Mouse (Mus musculus): ENCODE results near the gene Fam111a.
"Not testable (repeated sequence)": the region's sequence is repeated elsewhere in the genome, so short reads cannot be mapped to it uniquely, and the experiment has no call there.

Fam111a gene

GRCm38 (mm10) chr19:12545440-12545839, at the start of gene Fam111a:
Fam111a (plus strand) TSS chr19:12545740.
- DNase-seq (ENCODE audit: low read depth, low spot score): not testable (repeated sequence)

- DNase-seq (ENCODE audit: low read depth, low spot score): peak; percentile 64
Measured at GRCm38 (mm10) chr19:12496241-12496640, 49.3 kb upstream of the Fam111a start.

GRCm38 (mm10) chr19:12497909-12498308, 47.6 kb upstream of the Fam111a start:
- no peak for DNase-seq (ENCODE audit: low read depth, low spot score)

DNA sequence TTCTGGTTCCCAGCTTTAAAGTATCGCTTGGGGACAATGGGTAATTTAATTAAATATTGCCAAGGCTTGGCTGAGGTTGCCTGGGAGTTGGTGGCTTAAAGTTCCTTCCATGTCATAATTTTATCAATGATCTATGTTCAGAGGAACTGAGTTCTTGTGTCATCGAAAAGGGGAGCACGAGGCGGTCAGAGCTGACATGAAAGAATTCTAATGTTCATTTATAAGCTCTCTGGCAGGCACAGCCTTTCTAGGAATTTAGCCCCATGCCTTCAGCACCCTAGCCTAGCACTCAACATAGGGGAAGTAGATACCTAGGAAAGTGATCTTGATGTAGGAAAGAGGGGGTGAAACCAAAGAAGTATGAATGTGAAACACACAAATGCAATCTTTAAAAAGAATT, 47.2 kb upstream of the Fam111a start:
- no peak for DNase-seq (ENCODE audit: low read depth, low spot score)

- no peak for DNase-seq (ENCODE audit: low read depth, low spot score)
Measured at GRCm38 (mm10) chr19:12498941-12499340, 46.6 kb upstream of the Fam111a start.

DNA sequence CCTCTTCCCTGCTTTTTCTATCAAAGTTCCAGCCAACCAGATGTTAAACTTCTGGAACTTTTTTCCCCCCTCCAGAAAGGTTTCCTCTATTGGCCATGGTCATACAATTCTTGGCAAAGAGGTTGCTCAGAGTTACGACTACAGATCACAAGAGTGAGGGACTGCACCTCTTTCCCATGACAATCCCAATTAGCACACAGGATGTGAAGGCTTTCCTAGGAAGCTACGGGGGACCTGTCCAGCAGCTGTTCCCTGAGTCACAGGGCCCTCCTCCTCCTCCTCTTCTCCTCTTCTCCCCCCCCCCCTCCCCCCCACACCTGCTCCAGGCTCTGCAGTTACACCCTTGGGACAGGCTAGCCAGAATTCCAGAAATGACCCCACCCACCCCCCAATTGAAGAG, 46.1 kb upstream of the Fam111a start:
- DNase-seq (ENCODE audit: low read depth, low spot score): no peak

GRCm38 (mm10) chr19:12500124-12500523, 45.4 kb upstream of the Fam111a start:
- DNase-seq (ENCODE audit: low read depth, low spot score): no peak

- no peak for DNase-seq (ENCODE audit: low read depth, low spot score)
Measured at GRCm38 (mm10) chr19:12500881-12501311, 44.6 kb upstream of the Fam111a start.

DNA sequence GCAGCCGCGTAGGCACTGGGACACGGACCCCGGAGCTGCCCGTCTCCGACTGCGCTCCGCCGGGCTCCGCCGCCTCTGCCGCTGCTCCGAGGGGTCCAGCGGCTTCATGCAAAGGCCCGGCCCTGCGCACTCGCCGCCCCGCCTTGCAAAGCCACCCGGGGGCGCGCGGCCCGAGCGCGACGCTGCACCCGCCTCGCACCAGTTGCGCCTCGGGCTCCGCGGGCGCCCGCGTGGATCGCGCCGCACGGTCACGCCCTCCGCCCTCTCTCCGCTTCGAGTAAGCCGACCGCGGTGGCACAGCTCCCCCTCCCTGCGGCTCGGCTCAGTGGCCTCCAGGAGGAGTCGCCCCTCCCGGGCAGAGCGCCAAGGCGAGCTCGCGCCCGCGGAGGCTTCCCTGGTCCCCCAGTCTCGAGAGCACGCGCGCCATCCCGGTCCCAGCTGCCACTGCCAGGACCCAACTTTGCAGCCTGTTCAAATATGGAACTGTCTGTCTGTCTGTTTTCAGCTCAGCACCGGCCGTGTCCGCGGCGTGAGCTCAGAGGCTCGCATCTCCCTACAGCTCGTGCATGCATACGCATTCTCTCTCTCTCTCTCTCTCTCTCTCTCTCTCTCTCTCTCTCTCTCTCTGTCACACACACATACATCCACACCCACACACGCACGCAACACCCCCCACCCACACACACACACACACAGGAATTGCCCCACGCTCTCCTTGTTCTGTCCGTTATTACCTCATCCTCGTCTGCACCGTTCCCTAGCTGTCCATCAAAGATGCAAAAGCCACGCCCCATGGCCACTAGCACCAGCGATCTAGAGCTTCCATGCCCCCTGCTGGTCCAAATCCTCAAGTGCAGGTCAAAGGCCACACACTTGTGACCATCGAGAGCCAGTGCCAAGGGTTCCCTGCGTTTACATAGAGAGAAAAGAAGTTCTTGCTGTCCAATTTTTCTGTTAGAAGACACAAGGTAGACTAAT, 43.9 kb upstream of the Fam111a start, which contains the start of gene Dtx4:
Gene Dtx4 (minus strand): TSS at position 85 of the 978 bp plus-strand sequence.
- DNase-seq (ENCODE audit: low read depth, low spot score): peak; percentile 89

- no peak for DNase-seq (ENCODE audit: low read depth, low spot score)
Measured at GRCm38 (mm10) chr19:12502756-12503155, 42.8 kb upstream of the Fam111a start.

- no peak for DNase-seq (ENCODE audit: low read depth, low spot score)
Measured at GRCm38 (mm10) chr19:12514621-12515020, 30.9 kb upstream of the Fam111a start.

GRCm38 (mm10) chr19:12517671-12518540, 27.6 kb upstream of the Fam111a start:
- peak; percentile 48 for DNase-seq (ENCODE audit: low read depth, low spot score)

DNA sequence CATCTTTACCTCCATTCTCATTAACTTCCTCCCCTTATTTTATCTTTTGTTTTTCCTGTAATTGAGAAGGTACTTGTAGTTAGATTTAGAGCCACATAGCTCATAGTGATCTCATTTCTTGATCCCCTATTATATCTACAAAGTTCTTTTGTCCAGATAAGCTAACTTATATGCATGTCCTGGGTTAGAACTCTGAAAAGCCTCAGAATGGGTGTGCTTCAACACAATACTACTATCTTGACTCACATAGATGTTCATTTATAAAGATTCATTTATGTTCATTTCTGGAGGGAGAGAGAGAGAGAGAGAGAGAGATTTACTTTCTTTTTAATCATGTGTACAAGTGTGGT, 27.0 kb upstream of the Fam111a start:
- no peak for DNase-seq (ENCODE audit: low read depth, low spot score)

- no peak for DNase-seq (ENCODE audit: low read depth, low spot score)
Measured at GRCm38 (mm10) chr19:12523377-12523776, 22.2 kb upstream of the Fam111a start.

GRCm38 (mm10) chr19:12537168-12537567, 8.4 kb upstream of the Fam111a start:
- DNase-seq (ENCODE audit: low read depth, low spot score): no peak

GRCm38 (mm10) chr19:12539975-12540374, 5.6 kb upstream of the Fam111a start:
- DNase-seq (ENCODE audit: low read depth, low spot score): no peak

DNA sequence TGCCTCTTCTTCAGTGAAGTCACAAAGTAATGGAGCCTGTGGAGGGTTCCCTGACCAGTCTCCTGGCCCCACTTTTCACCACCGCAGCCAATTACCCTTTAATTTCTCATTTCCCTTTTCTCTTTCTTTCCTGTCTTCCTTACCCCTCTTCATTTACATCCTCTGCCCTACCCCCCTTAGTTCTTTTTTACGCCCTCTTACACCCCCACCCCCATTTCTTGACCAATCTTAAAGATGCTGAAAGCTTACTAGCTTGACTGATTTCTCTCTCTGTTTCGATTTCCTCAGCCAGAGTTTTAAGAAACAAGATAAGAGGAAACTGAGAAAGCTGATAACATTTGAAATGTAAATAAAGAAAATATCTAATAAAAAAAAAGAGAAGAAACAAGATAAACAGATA, 4.8 kb upstream of the Fam111a start:
- DNase-seq (ENCODE audit: low read depth, low spot score): no peak

DNA sequence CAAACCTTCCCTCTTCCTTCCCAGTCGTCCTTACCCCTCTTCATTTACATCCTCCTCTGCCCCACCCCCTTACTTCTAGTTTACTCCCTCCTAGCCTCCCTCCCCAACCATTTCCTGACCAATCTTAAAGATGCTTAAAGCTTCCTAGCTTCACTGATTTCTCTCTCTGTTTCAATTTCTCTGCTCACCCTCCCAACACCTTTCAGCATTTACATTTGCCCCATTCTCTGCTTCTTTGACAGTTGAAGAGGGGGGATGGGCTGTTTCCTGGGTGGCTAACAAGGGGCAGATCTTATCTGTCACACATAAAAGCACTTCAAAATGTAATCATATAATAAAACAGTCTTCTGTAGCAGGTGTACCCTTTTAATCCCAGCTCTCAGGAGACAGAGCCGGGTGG, 3.9 kb upstream of the Fam111a start:
- DNase-seq (ENCODE audit: low read depth, low spot score): no peak

DNA sequence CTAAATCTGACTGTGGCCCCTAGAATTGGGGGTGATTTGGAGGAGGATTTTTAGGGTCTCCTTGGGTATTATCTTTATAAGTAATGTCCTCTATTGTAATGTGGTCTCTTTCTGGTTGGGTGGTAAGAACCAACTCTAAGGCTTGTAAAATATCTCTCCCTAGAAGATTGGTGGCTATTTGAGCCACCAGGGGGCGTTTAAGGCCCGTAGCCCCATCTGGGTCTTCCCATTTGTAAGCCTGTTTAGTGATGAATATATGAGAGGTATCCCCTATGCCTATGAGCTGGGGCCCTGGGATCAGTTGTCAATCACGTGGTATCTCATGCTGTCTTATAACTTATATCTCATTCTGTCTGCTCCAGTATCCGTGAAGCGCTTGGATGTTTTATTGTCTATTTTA, 3.6 kb downstream of the Fam111a start:
- DNase-seq (ENCODE audit: low read depth, low spot score): no peak

DNA sequence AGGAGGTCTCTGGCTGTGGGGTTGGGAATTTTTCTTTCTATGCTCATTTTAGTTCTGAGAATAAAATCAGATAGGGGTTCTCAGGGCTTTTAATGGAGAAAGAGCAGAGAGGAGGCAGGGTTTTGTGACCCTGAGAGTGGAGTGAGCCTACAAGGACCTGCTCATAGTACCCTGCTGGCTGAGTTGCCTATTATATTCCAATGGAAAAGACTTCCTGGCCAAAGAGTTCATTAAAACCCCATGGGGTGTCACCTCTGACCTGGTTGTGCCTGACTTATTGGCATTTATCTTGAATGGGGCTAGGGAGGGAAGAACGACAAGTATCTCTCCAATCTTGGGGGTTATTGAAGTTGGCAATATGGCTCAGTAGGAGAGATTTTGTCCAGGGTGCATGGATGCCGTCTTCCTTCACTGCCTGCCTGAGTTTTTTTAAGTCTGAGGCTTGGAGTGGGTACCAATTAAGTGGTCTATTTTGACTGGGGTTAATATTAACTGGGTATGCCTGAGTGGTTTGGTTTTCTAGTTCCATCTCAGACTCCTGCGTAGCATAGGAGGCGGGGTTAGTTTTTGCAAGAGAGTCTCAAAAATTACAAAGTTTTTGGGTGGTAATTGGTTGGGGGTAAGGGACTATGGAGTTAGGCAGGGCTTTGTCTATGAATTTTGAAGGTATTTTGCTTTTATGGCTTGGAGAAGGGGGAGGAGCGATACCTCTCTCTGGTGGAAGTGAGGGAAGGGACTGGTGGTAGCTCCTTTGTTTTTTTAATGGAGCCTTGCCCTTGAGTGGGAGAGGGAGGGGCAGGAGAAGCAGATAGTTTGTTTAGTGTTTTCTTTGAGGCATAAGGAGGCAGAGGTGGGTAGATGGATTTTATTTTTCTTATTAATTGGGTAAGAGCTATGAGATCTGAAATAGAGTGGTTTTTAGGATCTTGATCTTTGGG, 4.7 kb downstream of the Fam111a start:
- DNase-seq (ENCODE audit: low read depth, low spot score): no peak

DNA sequence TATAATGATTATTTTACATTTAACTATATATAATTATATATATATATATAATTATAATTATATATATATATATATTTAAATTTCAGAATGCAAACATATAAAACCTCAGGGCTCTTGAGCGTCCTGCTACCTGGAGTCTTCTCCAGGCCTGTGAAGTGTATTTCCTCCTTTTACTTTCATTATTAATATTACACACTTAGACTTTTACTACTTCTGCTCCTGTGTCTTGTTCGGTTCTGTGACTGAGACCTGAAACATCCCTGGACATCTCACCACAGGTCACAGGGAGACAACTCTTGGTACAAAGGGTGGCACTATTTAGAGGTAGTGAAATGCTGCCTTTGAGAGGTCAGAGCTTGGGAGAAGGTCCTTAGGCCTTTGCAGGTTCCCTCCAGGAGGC, 10.8 kb downstream of the Fam111a start:
- no peak for DNase-seq (ENCODE audit: low read depth, low spot score)

Data from skeletal muscle tissue, adult 2 months (tissue).